Mouse (Mus musculus) heart, adult 9 months (tissue): Measurements from ENCODE around the gene Ptprd.

Experiments
- DNase-seq, 2 experiments: peaks; one replicate each; pipeline ENCODE4 v3.0.0; 2022; ENCODE audit warnings: low spot score in 2 of 2

Gene Ptprd

GRCm38 (mm10) chr4:76386978-76387824 lies 1824.6 kb downstream of the Ptprd start:
- no peak for DNase-seq

- no peak for DNase-seq
These were observed 1825.9 kb downstream of the Ptprd start for GRCm38 (mm10) chr4:76385818-76386217.

GRCm38 (mm10) chr4:76380312-76380917 lies 1831.3 kb downstream of the Ptprd start:
- no peak for DNase-seq

GRCm38 (mm10) chr4:76370041-76370880 lies 1841.5 kb downstream of the Ptprd start:
- peak; percentile 11 to 31 for DNase-seq

- DNase-seq = no peak
These were observed 1842.7 kb downstream of the Ptprd start for GRCm38 (mm10) chr4:76369101-76369500.

- no peak for DNase-seq
These were observed 1843.5 kb downstream of the Ptprd start for GRCm38 (mm10) chr4:76368291-76368690.

GRCm38 (mm10) chr4:76367285-76367684 lies 1844.5 kb downstream of the Ptprd start:
- DNase-seq = no peak

- no peak for DNase-seq
These were observed 1845.9 kb downstream of the Ptprd start for GRCm38 (mm10) chr4:76365871-76366270.

GRCm38 (mm10) chr4:76361546-76361945 lies 1850.2 kb downstream of the Ptprd start:
- DNase-seq = no peak

- no peak for DNase-seq
These were observed 1857.6 kb downstream of the Ptprd start for GRCm38 (mm10) chr4:76354167-76354566.

- DNase-seq = no peak
These were observed 1859.3 kb downstream of the Ptprd start for GRCm38 (mm10) chr4:76352468-76352867.

GRCm38 (mm10) chr4:76351201-76351979 lies 1860.4 kb downstream of the Ptprd start:
- DNase-seq = no peak

GRCm38 (mm10) chr4:76350241-76350962 lies 1861.4 kb downstream of the Ptprd start:
- DNase-seq = no peak

GRCm38 (mm10) chr4:76344059-76344458 lies 1867.7 kb downstream of the Ptprd start:
- no peak for DNase-seq

- DNase-seq = no peak
These were observed 1873.8 kb downstream of the Ptprd start for GRCm38 (mm10) chr4:76337926-76338325.

GRCm38 (mm10) chr4:76327346-76327745 lies 1884.4 kb downstream of the Ptprd start:
- peak in 1 of 2 experiments; percentile 2 for DNase-seq

GRCm38 (mm10) chr4:76325646-76326045 lies 1886.1 kb downstream of the Ptprd start:
- no peak for DNase-seq

- no peak for DNase-seq
These were observed 1886.8 kb downstream of the Ptprd start for GRCm38 (mm10) chr4:76324928-76325327.

GRCm38 (mm10) chr4:76324509-76324908 lies 1887.3 kb downstream of the Ptprd start:
- DNase-seq = no peak

GRCm38 (mm10) chr4:76319874-76320273 lies 1891.9 kb downstream of the Ptprd start:
- peak in 1 of 2 experiments; percentile 4 for DNase-seq

- DNase-seq = no peak
These were observed 1895.8 kb downstream of the Ptprd start for GRCm38 (mm10) chr4:76315977-76316376.
